Mouse (Mus musculus) kidney, embryonic 14.5 days (tissue): ENCODE results near the gene Nipal4. TPM values are rescaled to one million over a fixed set of nuclear protein-coding genes. Genes with fewer than 3 reads are reported as not detected.
A peak's percentile ranks its signal among the peaks of the same experiment; 100 is the strongest.

Experiments used
- ATAC-seq: fragments of 200-750 bp; cut with Nextera tagmentation; 2 replicates; pipeline ENCODE4 v1.8.0; 2017; ENCODE audit warnings: moderate number of reproducible peaks, mild to moderate bottlenecking, moderate TSS enrichment, moderate library complexity; ENCODE audit not compliant: low FRiP score, low TSS enrichment
- H3K27ac ChIP-seq: fragments of 300-500 bp; sonication (generic); 2 replicates; pipeline ENCODE4 v1.5.1; 2014; ENCODE audit warnings: low read depth, mild to moderate bottlenecking, low read length, moderate library complexity, mixed read lengths
- H3K27me3 ChIP-seq: fragments of 300-500 bp; sonication (generic); 2 replicates; pipeline ENCODE4 v1.6.1; 2014; ENCODE audit warnings: mild to moderate bottlenecking, low read length; ENCODE audit not compliant: control insufficient read depth, insufficient read depth
- H3K36me3 ChIP-seq: fragments of 300-500 bp; sonication (generic); 2 replicates; pipeline ENCODE4 v1.6.1; 2014; ENCODE audit warnings: low read length, mixed read lengths; ENCODE audit not compliant: control insufficient read depth, insufficient read depth
- H3K4me1 ChIP-seq: fragments of 300-500 bp; sonication (generic); 2 replicates; pipeline ENCODE4 v1.6.1; 2014; ENCODE audit warnings: low read length, mixed read lengths; ENCODE audit not compliant: control insufficient read depth, insufficient read depth
- H3K4me2 ChIP-seq: fragments of 300-500 bp; sonication (generic); replicated peaks from 2 replicates; pipeline ENCODE4 v1.6.1; 2014; ENCODE audit warnings: low read depth, mild to moderate bottlenecking, low read length
- H3K4me3 ChIP-seq: fragments of 300-500 bp; sonication (generic); 2 replicates; pipeline ENCODE4 v1.5.1; 2014; ENCODE audit warnings: mild to moderate bottlenecking, low read length
- H3K9ac ChIP-seq: fragments of 300-500 bp; sonication (generic); 2 replicates; pipeline ENCODE4 v1.6.1; 2014; ENCODE audit warnings: low read depth, mild to moderate bottlenecking, low read length, moderate library complexity
- H3K9me3 ChIP-seq: fragments of 300-500 bp; sonication (generic); 2 replicates; pipeline ENCODE4 v1.6.1; 2016; ENCODE audit warnings: low read length; ENCODE audit not compliant: control insufficient read depth
- WGBS: fragments of 180-500 bp; shearing (Covaris S2); extraction: QIAGEN DNeasy Blood & Tissue Kit; methylation state at CpG from one replicate; pipeline ENCODE4 v1.1.7; 2014; 5-methylcytosine and 5-hydroxymethylcytosine counted together
- microRNA-seq: library from miRNA; unstranded; fragments of <30 nt; microRNA quantifications from one replicate; pipeline ENCODE4, GENCODE M21; 2016
- polyA plus RNA-seq: library from polyadenylated mRNA; unstranded; fragments of >200 nt; fragmentation: Nextera tagmentation; extraction: Ambion mirVana; gene quantifications from 2 replicates; pipeline ENCODE4 v1.2.1, GENCODE M21; 2014

Gene Nipal4
- polyA plus RNA-seq, 1 experiment from 2014 or later: 0.22 TPM

GRCm38 (mm10) chr11:46113211-46113610 is 53.1 kb downstream of the Nipal4 start:
- Histone ChIP-seq H3K4me2 (no peak overlapping the region), H3K27me3 (no peaks in the 10 kb centered on the region), H3K27ac (no peak overlapping the region), H3K4me1 (peaks cover 6% of the 10 kb centered on the region), H3K9ac (no peak overlapping the region), H3K4me3 (no peak overlapping the region), H3K9me3 (no peaks in the 10 kb centered on the region), H3K36me3 (peaks cover 17% of the 10 kb centered on the region)
- WGBS: 78% methylated on average over 3 of the region's 3 CpGs
- no peak for ATAC-seq

GRCm38 (mm10) chr11:46110945-46111287 is 55.4 kb downstream of the Nipal4 start:
- 79% methylated on average over 1 of the region's 1 CpGs for WGBS
- no peak for ATAC-seq
- H3K36me3 ChIP-seq: peaks cover 16% of the 10 kb centered on the region

GRCm38 (mm10) chr11:46110156-46110944 is 56.0 kb downstream of the Nipal4 start:
- peaks cover 16% of the 10 kb centered on the region for H3K36me3 ChIP-seq
- H3K9ac ChIP-seq: no peak overlapping the region
- no peak overlapping the region for H3K4me3 ChIP-seq
- H3K27me3 ChIP-seq: no peaks in the 10 kb centered on the region
- no peaks in the 10 kb centered on the region; the same call in 1 of the 2 replicates for H3K4me1 ChIP-seq
- ATAC-seq: no peak
- no peak overlapping the region for H3K4me2 ChIP-seq
- H3K9me3 ChIP-seq: no peaks in the 10 kb centered on the region
- no peak overlapping the region for H3K27ac ChIP-seq
- 70% methylated on average over 8 of the region's 8 CpGs for WGBS

More at GRCm38 (mm10) chr11:46110945-46111287, 55.4 kb downstream of the Nipal4 start:
- Histone ChIP-seq H3K4me3 (no peak overlapping the region), H3K9ac (no peak overlapping the region), H3K4me2 (no peak overlapping the region), H3K27ac (no peak overlapping the region), H3K4me1 (peaks cover 3% of the 10 kb centered on the region; the same call in 1 of the 2 replicates), H3K9me3 (no peaks in the 10 kb centered on the region), H3K27me3 (no peaks in the 10 kb centered on the region)

GRCm38 (mm10) chr11:46109206-46109605 is 57.1 kb downstream of the Nipal4 start:
- no peak overlapping the region for H3K9ac ChIP-seq
- no peak overlapping the region for H3K4me3 ChIP-seq
- ATAC-seq: no peak
- 95% methylated on average over 5 of the region's 5 CpGs for WGBS
- no peaks in the 10 kb centered on the region for H3K4me1 ChIP-seq
- no peak overlapping the region for H3K4me2 ChIP-seq
- no peaks in the 10 kb centered on the region for H3K9me3 ChIP-seq
- H3K27me3 ChIP-seq: no peaks in the 10 kb centered on the region
- no peak overlapping the region for H3K27ac ChIP-seq
- H3K36me3 ChIP-seq: peaks cover 12% of the 10 kb centered on the region

- 96% methylated on average over 1 of the region's 1 CpGs for WGBS
- Histone ChIP-seq H3K27me3 (no peaks in the 10 kb centered on the region), H3K4me3 (no peak overlapping the region), H3K4me2 (no peak overlapping the region), H3K27ac (no peak overlapping the region), H3K9me3 (no peaks in the 10 kb centered on the region), H3K4me1 (no peaks in the 10 kb centered on the region), H3K36me3 (peaks cover 6% of the 10 kb centered on the region), H3K9ac (no peak overlapping the region)
- no peak for ATAC-seq
Observed at GRCm38 (mm10) chr11:46107046-46107445, 59.3 kb downstream of the Nipal4 start.

- H3K36me3 ChIP-seq: peaks cover 21% of the 10 kb centered on the region
- no peak overlapping the region for H3K27ac ChIP-seq
- 0 out of 2 replicates have a peak, but pooled peaks have one; percentile 35 for ATAC-seq
- H3K27me3 ChIP-seq: no peaks in the 10 kb centered on the region
- H3K4me1 ChIP-seq: no peaks in the 10 kb centered on the region
- H3K9ac ChIP-seq: no peak overlapping the region
- WGBS: 46% methylated on average over 6 of the region's 6 CpGs
- H3K4me2 ChIP-seq: no peak overlapping the region
- no peak overlapping the region for H3K4me3 ChIP-seq
- H3K9me3 ChIP-seq: no peaks in the 10 kb centered on the region
Observed at GRCm38 (mm10) chr11:46102107-46102506, 64.2 kb downstream of the Nipal4 start.

Small RNA genes within 50 kb of the gene (microRNA-seq; reads per million reads assigned to microRNA genes)
- gene Mir7239 (not detected), gene Mir8100 (not detected)

Other genes with a start within 250 kb of the Nipal4 start
- gene Lsm11, start 221.6 kb downstream of the Nipal4 start, polyA plus RNA-seq: 6.0 and 8.8 TPM in 2 replicates
- 15.9 and 16.6 TPM in 2 replicates for gene Thg1l, start 211.0 kb downstream of the Nipal4 start, polyA plus RNA-seq
- 0.16 TPM in 2 replicates for gene Sox30, start 186.2 kb downstream of the Nipal4 start, polyA plus RNA-seq
- 5.0 and 5.4 TPM in 2 replicates for gene Gm12166, start 114.2 kb downstream of the Nipal4 start, polyA plus RNA-seq
- 7.6 and 14.7 TPM in 2 replicates for gene Adam19, start 110.5 kb downstream of the Nipal4 start, polyA plus RNA-seq
- 0.11 TPM in 1 of 2 replicates, not detected in the other for gene Fndc9, start 69.0 kb upstream of the Nipal4 start, polyA plus RNA-seq
- 9.4 and 19.2 TPM in 2 replicates for gene Cyfip2, start 146.4 kb upstream of the Nipal4 start, polyA plus RNA-seq
- 0.24 and 0.58 TPM in 2 replicates for gene Itk, start 223.0 kb upstream of the Nipal4 start, polyA plus RNA-seq
- not detected in 2 replicates for gene Fam71b, start 230.1 kb upstream of the Nipal4 start, polyA plus RNA-seq